Mouse (Mus musculus) MEL (cell line): ENCODE results near the gene Ccdc7a. TPM values are rescaled to one million over a fixed set of nuclear protein-coding genes. Genes with fewer than 3 reads are reported as not detected.

Experiments used
- DNase-seq: peaks from one replicate; pipeline ENCODE4 v3.0.0; 2011; ENCODE audit warnings: low read depth, low spot score
- H3K27ac ChIP-seq: 2 replicates; pipeline ENCODE4 v1.5.1; 2012; ENCODE audit warnings: low read depth, mild to moderate bottlenecking, control low read depth, low read length, moderate library complexity; ENCODE audit not compliant: control insufficient read depth
- H3K27me3 ChIP-seq, 2 experiments: fragments of 150-350 bp in 1 of 2; sonication (generic) in 1 of 2; 2 replicates each; pipeline ENCODE4 v1.6.1; 2012; ENCODE audit warnings: low read length in 2 of 2, mild to moderate bottlenecking in 2 of 2, improper control_type of control experiment in 1 of 2, moderate library complexity in 1 of 2; ENCODE audit not compliant: insufficient read depth in 2 of 2, control insufficient read depth in 1 of 2
- H3K36me3 ChIP-seq, 2 experiments: 2 replicates each; pipeline ENCODE4 v1.6.1; 2012 to 2014; ENCODE audit warnings: low read length in 2 of 2, improper control_type of control experiment in 1 of 2, inconsistent platforms in 1 of 2, mild to moderate bottlenecking in 1 of 2; ENCODE audit not compliant: insufficient read depth in 2 of 2, control insufficient read depth in 1 of 2
- H3K4me1 ChIP-seq, 2 experiments: fragments of 150-350 bp in 1 of 2; sonication (generic) in 1 of 2; 2 replicates each; pipeline ENCODE4 v1.6.1; 2012; ENCODE audit warnings: low read length in 2 of 2, improper control_type of control experiment in 1 of 2, mild to moderate bottlenecking in 1 of 2; ENCODE audit not compliant: insufficient read depth in 2 of 2, control insufficient read depth in 1 of 2
- H3K4me3 ChIP-seq, 2 experiments: fragments of 150-350 bp in 1 of 2; sonication (generic) in 1 of 2; 2 replicates each; pipeline ENCODE4 v1.5.1; 2012; ENCODE audit warnings: low read depth in 2 of 2, low read length in 2 of 2, mild to moderate bottlenecking in 2 of 2, moderate library complexity in 2 of 2, control low read depth in 1 of 2, improper control_type of control experiment in 1 of 2; ENCODE audit not compliant: control insufficient read depth in 1 of 2, insufficient read depth in 1 of 2
- H3K79me2 ChIP-seq: 2 replicates; pipeline ENCODE4 v1.6.1; 2012; ENCODE audit warnings: mild to moderate bottlenecking, low read length, moderate library complexity; ENCODE audit not compliant: control insufficient read depth, poor library complexity, insufficient read depth
- H3K9ac ChIP-seq: 2 replicates; pipeline ENCODE4 v1.6.1; 2012; ENCODE audit warnings: low read depth, mild to moderate bottlenecking, control low read depth, low read length, moderate library complexity; ENCODE audit not compliant: control insufficient read depth, poor library complexity, severe bottlenecking
- H3K9me3 ChIP-seq: fragments of 150-350 bp; sonication (generic); replicated peaks from 2 replicates; pipeline ENCODE4 v1.6.1; 2012; ENCODE audit warnings: mild to moderate bottlenecking, low read length, improper control_type of control experiment, moderate library complexity; ENCODE audit not compliant: insufficient read depth
- CHD1 ChIP-seq: IDR thresholded peaks from 2 replicates; pipeline ENCODE4 v1.6.1; 2012; ENCODE audit warnings: low read depth, mild to moderate bottlenecking, inconsistent platforms, low read length, improper control_type of control experiment
- CHD2 ChIP-seq: IDR thresholded peaks from 2 replicates; pipeline ENCODE4 v1.6.1; 2011; ENCODE audit warnings: low read length, improper control_type of control experiment
- ELF1 ChIP-seq: IDR thresholded peaks from 2 replicates; pipeline ENCODE4 v1.6.1; 2014; ENCODE audit warnings: low read depth, mild to moderate bottlenecking, inconsistent platforms, low read length, improper control_type of control experiment, moderate library complexity
- GABPA ChIP-seq: IDR thresholded peaks from 2 replicates; pipeline ENCODE4 v1.6.1; 2012; ENCODE audit warnings: low read depth, mild to moderate bottlenecking, inconsistent platforms, low read length, improper control_type of control experiment, moderate library complexity
- HCFC1 ChIP-seq: IDR thresholded peaks from 2 replicates; pipeline ENCODE4 v1.6.1; 2012; ENCODE audit warnings: low read depth, mild to moderate bottlenecking, inconsistent platforms, low read length, improper control_type of control experiment, moderate library complexity
- JUND ChIP-seq: IDR thresholded peaks from 2 replicates; pipeline ENCODE4 v1.6.1; 2011; ENCODE audit warnings: low read depth, mild to moderate bottlenecking, improper control_type of control experiment, low read length
- KAT2A ChIP-seq: conservative IDR thresholded peaks from 2 replicates; pipeline ENCODE4 v1.6.1; 2012; ENCODE audit warnings: low read depth, low read length, improper control_type of control experiment, inconsistent platforms
- MAX ChIP-seq: IDR thresholded peaks from 2 replicates; pipeline ENCODE4 v1.6.1; 2011; ENCODE audit warnings: low read length, improper control_type of control experiment
- MYB ChIP-seq: IDR thresholded peaks from 2 replicates; pipeline ENCODE4 v1.6.1; 2011; ENCODE audit warnings: mild to moderate bottlenecking, low read depth, low read length, improper control_type of control experiment
- MYC ChIP-seq: IDR thresholded peaks from 2 replicates; pipeline ENCODE4 v1.6.1; 2011; ENCODE audit warnings: low read depth, mild to moderate bottlenecking, low read length, improper control_type of control experiment, moderate library complexity
- NRF1 ChIP-seq: IDR thresholded peaks from 2 replicates; pipeline ENCODE4 v1.6.1; 2014; ENCODE audit warnings: low read depth, mild to moderate bottlenecking, inconsistent platforms, low read length, improper control_type of control experiment, moderate library complexity; ENCODE audit not compliant: poor library complexity, insufficient read depth, severe bottlenecking
- POLR2AphosphoS2 ChIP-seq: IDR thresholded peaks from 2 replicates; pipeline ENCODE4 v1.6.1; 2011; ENCODE audit warnings: low read length, improper control_type of control experiment
- POLR2AphosphoS5 ChIP-seq: IDR thresholded peaks from 2 replicates; pipeline ENCODE4 v1.6.1; 2012; ENCODE audit warnings: low read depth, borderline replicate concordance, mild to moderate bottlenecking, inconsistent platforms, low read length, moderate library complexity, mixed read lengths
- RAD21 ChIP-seq: IDR thresholded peaks from 2 replicates; pipeline ENCODE4 v1.6.1; 2011; ENCODE audit warnings: mild to moderate bottlenecking, low read depth, low read length, improper control_type of control experiment
- SMC3 ChIP-seq: IDR thresholded peaks from 2 replicates; pipeline ENCODE4 v1.6.1; 2011; ENCODE audit warnings: low read depth, low read length, improper control_type of control experiment
- TAL1 ChIP-seq: IDR thresholded peaks from 2 replicates; pipeline ENCODE4 v1.6.1; 2012; ENCODE audit warnings: mild to moderate bottlenecking, inconsistent platforms, low read length, moderate library complexity, mixed read lengths
- TBP ChIP-seq: IDR thresholded peaks from 2 replicates; pipeline ENCODE4 v1.8.0; 2011; ENCODE audit warnings: low read depth, low read length, improper control_type of control experiment
- ZC3H11A ChIP-seq: IDR thresholded peaks from 2 replicates; pipeline ENCODE4 v1.6.1; 2012; ENCODE audit warnings: low read depth, mild to moderate bottlenecking, inconsistent platforms, low read length, improper control_type of control experiment
- ZKSCAN1 ChIP-seq: IDR thresholded peaks from 2 replicates; pipeline ENCODE4 v1.6.1; 2012; ENCODE audit warnings: low read depth, mild to moderate bottlenecking, inconsistent platforms, low read length, improper control_type of control experiment, moderate library complexity
- ZNF384 ChIP-seq: IDR thresholded peaks from 2 replicates; pipeline ENCODE4 v1.6.1; 2012; ENCODE audit warnings: low read depth, mild to moderate bottlenecking, inconsistent platforms, low read length, improper control_type of control experiment
- polyA plus RNA-seq, 2 experiments: library from polyadenylated mRNA; stranded (reverse) in 1 of 2; unstranded in 1 of 2; fragments of >175 nt in 1 of 2; fragments of >200 nt in 1 of 2; gene quantifications; 2 replicates each; pipeline versions ENCODE4 v1.2.1 to v1.2.4; 2012; ENCODE audit warnings: low replicate concordance in 2 of 2, low read depth in 1 of 2; ENCODE audit not compliant: insufficient read length in 2 of 2, insufficient read depth in 1 of 2, missing spikeins in 1 of 2
- total RNA-seq: library from RNA; depleted of rRNA; stranded (reverse); fragments of 300-350 nt; gene quantifications from 2 replicates; pipeline ENCODE4 v1.2.3, GENCODE M21; 2012

The Ccdc7a gene
- total and polyA plus RNA-seq, 3 experiments, result 0.13 TPM; not detected in 2

DNA sequence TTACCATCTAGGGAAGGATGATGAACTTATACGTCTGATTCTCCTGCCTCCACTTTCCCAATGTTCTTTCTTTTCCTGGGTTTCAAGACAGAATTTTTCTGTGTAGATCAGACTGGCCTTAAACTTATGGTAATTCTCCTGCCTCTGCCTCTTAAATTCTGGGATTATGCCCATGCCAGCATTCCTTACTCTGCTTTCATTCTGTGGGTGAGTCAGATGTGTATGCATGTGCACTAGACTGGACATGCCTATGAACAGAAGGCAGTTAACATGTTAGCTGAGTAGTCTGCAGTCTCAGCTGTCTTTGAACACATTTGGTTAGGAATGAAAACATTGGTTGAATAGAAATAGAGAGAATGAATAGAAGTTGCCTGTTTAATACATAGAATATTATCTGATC lies 360.9 kb downstream of the Ccdc7a start:
- TF ChIP-seq MYB (no peak), KAT2A (no peak), GABPA (no peak), SMC3 (no peak), NRF1 (no peak), ZNF384 (no peak), CHD2 (no peak), POLR2AphosphoS2 (no peak), MYC (no peak), CHD1 (no peak), ELF1 (no peak), RAD21 (no peak), HCFC1 (no peak), ZKSCAN1 (no peak), TBP (no peak), MAX (no peak), JUND (no peak), TAL1 (no peak)
- H3K27ac ChIP-seq, result no peak overlapping the region
- no peaks in the 10 kb centered on the region for H3K9me3 ChIP-seq
- peaks cover 0 to 6% of the 10 kb centered on the region in 2 experiments; a peak in 2 of 4 replicates for H3K4me1 ChIP-seq
- H3K79me2 ChIP-seq, result peaks cover 14% of the 10 kb centered on the region
- DNase-seq, result no peak
- no peaks in the 10 kb centered on the region for H3K27me3 ChIP-seq
- peaks cover 12 to 15% of the 10 kb centered on the region in 2 experiments for H3K36me3 ChIP-seq
- H3K9ac ChIP-seq, result no peak overlapping the region
- H3K4me3 ChIP-seq, result no peak overlapping the region

DNA sequence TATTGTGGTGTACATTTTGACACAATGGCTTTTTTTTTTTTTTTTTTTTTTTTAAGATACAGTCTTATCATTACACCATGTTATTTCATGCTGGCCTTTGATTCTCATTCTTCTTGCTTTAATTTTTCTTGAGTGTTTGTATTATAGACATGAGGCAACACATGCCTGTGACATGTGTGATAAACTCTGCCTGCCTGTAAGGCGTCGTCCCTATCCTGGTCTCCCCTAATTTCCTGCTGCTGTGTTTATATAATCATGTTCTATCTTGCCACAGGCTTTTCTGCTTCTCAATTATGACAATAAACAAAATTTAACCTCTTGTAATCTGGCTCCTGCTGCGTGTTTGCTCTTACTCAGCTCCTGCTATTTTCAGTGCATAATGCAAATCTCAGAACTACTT lies 367.4 kb downstream of the Ccdc7a start:
- peaks cover 55% of the 10 kb centered on the region for H3K79me2 ChIP-seq
- H3K27me3 ChIP-seq, result no peaks in the 10 kb centered on the region
- H3K9me3 ChIP-seq, result no peaks in the 10 kb centered on the region
- DNase-seq, result no peak
- no peak overlapping the region for H3K4me3 ChIP-seq
- H3K27ac ChIP-seq, result no peak overlapping the region
- H3K9ac ChIP-seq, result no peak overlapping the region
- peaks cover 0 to 59% of the 10 kb centered on the region in 2 experiments; a peak in 2 of 4 replicates for H3K36me3 ChIP-seq
- peaks cover 16 to 29% of the 10 kb centered on the region in 2 experiments for H3K4me1 ChIP-seq
- peak; percentile 75 for TF ChIP-seq ZNF384
- TF ChIP-seq TAL1, result peak; percentile 16; the same call in 1 of the 2 replicates
- no peak for TF ChIP-seq ZKSCAN1
- no peak for TF ChIP-seq ZC3H11A
- TF ChIP-seq POLR2AphosphoS5, result no peak
